Comparison of ENCODE assay signal across 8 mouse cellular contexts in the genomic region with DNA sequence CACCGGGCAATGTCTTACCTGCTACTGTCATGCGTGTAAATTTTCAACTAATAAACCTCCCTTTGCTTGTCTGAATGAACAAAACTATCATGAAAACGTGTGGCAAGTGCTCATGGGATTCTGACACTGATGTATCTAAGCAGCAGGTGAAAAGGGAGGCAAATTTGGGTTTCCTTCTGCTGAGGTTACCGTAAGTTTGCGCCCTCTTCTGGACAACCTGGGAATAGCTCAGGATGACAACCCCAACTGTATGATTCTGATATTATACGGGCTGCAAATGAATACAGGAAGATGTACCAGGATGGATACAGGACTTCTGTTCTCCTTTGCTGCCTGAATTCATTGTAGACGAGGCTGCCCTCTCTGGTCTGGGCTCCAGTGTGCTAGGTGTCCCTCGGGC.
DNase-seq lines count a peak whose midpoint lies in the region; ATAC-seq and TF ChIP-seq lines count a peak whose summit lies in the region.

No protein-coding gene starts in this region.

- TF ChIP-seq POLR2A in thymus, adult 2 months (IDR thresholded peaks at IDR 0.05; ENCODE audit: control insufficient read depth, extremely low read depth, insufficient read depth, low read length, poor library complexity): no peak
- TF ChIP-seq POLR2A in cerebellum, adult 2 months (IDR thresholded peaks at IDR 0.05; ENCODE audit: borderline replicate concordance, insufficient read depth, low read length): no peak

- no peak overlapping the region for H3K9ac ChIP-seq in heart, embryonic 11.5 days (ENCODE audit: low read depth, low read length)

- WGBS in heart, embryonic 11.5 days (ENCODE audit: insufficient replicate concordance): 51% methylated on average over 8 of the region's 8 CpGs
- 78% methylated on average over 8 of the region's 8 CpGs for WGBS in thymus, adult 2 months
- 55% methylated on average over 8 of the region's 8 CpGs for WGBS in cerebellum, adult 2 months

- no peak for ATAC-seq in heart, embryonic 11.5 days (replicated peaks; ENCODE audit: insufficient number of reproducible peaks, low FRiP score, low TSS enrichment)

- no peak overlapping the region for H3K4me3 ChIP-seq in heart, embryonic 11.5 days (ENCODE audit: low read depth, low read length)
- H3K4me3 ChIP-seq in thymus, adult 2 months (ENCODE audit: control insufficient read depth, insufficient read depth, low read length): no peak overlapping the region
- no peak overlapping the region for H3K4me3 ChIP-seq in cerebellum, adult 2 months (replicated peaks; ENCODE audit: insufficient read depth, low read depth, low read length)

- H3K4me1 ChIP-seq in heart, embryonic 11.5 days (ENCODE audit: control insufficient read depth, insufficient read depth, low read length): no peaks in the 10 kb centered on the region
- peaks cover 5% of the 10 kb centered on the region; the same call in 1 of the 2 replicates for H3K4me1 ChIP-seq in thymus, adult 2 months (replicated peaks; ENCODE audit: control insufficient read depth, insufficient read depth, low read length)
- H3K4me1 ChIP-seq in cerebellum, adult 2 months (ENCODE audit: control insufficient read depth, insufficient read depth, low read length): no peaks in the 10 kb centered on the region

- no peak overlapping the region for H3K4me2 ChIP-seq in heart, embryonic 11.5 days

- peak; percentile 21 for DNase-seq in heart, adult 8-10 months (ENCODE audit: low spot score)
- peak; percentile 13 for DNase-seq in thymus, adult 2 months
- DNase-seq in thymus, postnatal 0 days (ENCODE audit: low spot score): no peak
- peak; percentile 32 to 60 for DNase-seq in cerebellum, adult 2 months
- peak; percentile 29 to 78 for DNase-seq in kidney, postnatal 36 days
- no peak for DNase-seq in frontal cortex, postnatal 14 days (ENCODE audit: low spot score in 2 of 2)
- no peak for DNase-seq in thymus, adult 18-20 months

- H3K36me3 ChIP-seq in heart, embryonic 11.5 days (ENCODE audit: control insufficient read depth, insufficient read depth, low read length): no peaks in the 10 kb centered on the region
- no peaks in the 10 kb centered on the region for H3K36me3 ChIP-seq in thymus, adult 2 months (ENCODE audit: control insufficient read depth, insufficient read depth, low read length)

- H3K9me3 ChIP-seq in heart, embryonic 11.5 days (replicated peaks; ENCODE audit: control insufficient read depth, low read length): no peaks in the 10 kb centered on the region

- no peak for TF ChIP-seq CTCF in thymus, adult 2 months (IDR thresholded peaks at IDR 0.05; ENCODE audit: borderline replicate concordance, control insufficient read depth, extremely low read depth, insufficient read depth, low read length, poor library complexity)
- peak; percentile 70 for TF ChIP-seq CTCF in cerebellum, adult 2 months (IDR thresholded peaks at IDR 0.05; ENCODE audit: borderline replicate concordance, insufficient read depth, low read depth, low read length)

- H3K27me3 ChIP-seq in heart, embryonic 11.5 days (ENCODE audit: control insufficient read depth, insufficient read depth, low read length): no peaks in the 10 kb centered on the region
- no peaks in the 10 kb centered on the region for H3K27me3 ChIP-seq in thymus, adult 2 months (ENCODE audit: control insufficient read depth, insufficient read depth, low read length)
- no peaks in the 10 kb centered on the region for H3K27me3 ChIP-seq in cerebellum, adult 2 months (ENCODE audit: control insufficient read depth, insufficient read depth, low read length)

- no peak overlapping the region for H3K27ac ChIP-seq in heart, embryonic 11.5 days (ENCODE audit: low read depth, low read length)
- H3K27ac ChIP-seq in thymus, adult 2 months (ENCODE audit: control insufficient read depth, insufficient read depth, low read length): no peak overlapping the region
- no peak overlapping the region for H3K27ac ChIP-seq in cerebellum, adult 2 months (ENCODE audit: insufficient read depth, low read length)

Comparison
In these comparisons a context has a peak if more than half of its experiments do, and no peak if none do; other contexts are left out.
1. DNase-seq: peak in heart, adult 8-10 months (single experiment), thymus, adult 2 months (single experiment), cerebellum, adult 2 months (2 of 2) and kidney, postnatal 36 days (2 of 2); none in thymus, postnatal 0 days (single experiment), frontal cortex, postnatal 14 days (0 of 2) and thymus, adult 18-20 months (0 of 2).